Mouse (Mus musculus) heart, postnatal 10 days (tissue): Measurements from ENCODE around the gene Tfec. TPM values are rescaled to one million over a fixed set of nuclear protein-coding genes. Genes with fewer than 3 reads are reported as not detected.

Experiments used
- DNase-seq, 2 experiments: peaks; one replicate each; pipeline ENCODE4 v3.0.0; 2021
- intact Hi-C: fragments of 180-260 bp; cut with DNase I; formaldehyde crosslinking; loops from one replicate; pipeline ENCODE4 v1.15.1; 2025
- total RNA-seq, 2 experiments: library from RNA; stranded (reverse); gene quantifications; 2 replicates each; pipeline ENCODE4 v1.2.3; 2021

Tfec gene
- total RNA-seq: under 1 TPM; 0.45 to 0.79 TPM

GRCm38 (mm10) chr6:16898251-16898862 lies at the start of gene Tfec:
Gene Tfec, minus strand, starts transcription at chr6:16898441.
- DNase-seq: no peak
- intact Hi-C loops: no loop called here

GRCm38 (mm10) chr6:16947837-16948236 lies 49.6 kb upstream of the Tfec start:
- intact Hi-C loops: no loop called here

GRCm38 (mm10) chr6:16943513-16943912 lies 45.3 kb upstream of the Tfec start:
- intact Hi-C loops: no loop called here
- DNase-seq: no peak

More at GRCm38 (mm10) chr6:16947837-16948236, 49.6 kb upstream of the Tfec start:
- DNase-seq: no peak

GRCm38 (mm10) chr6:16942433-16942832 lies 44.2 kb upstream of the Tfec start:
- intact Hi-C loops: no loop called here

GRCm38 (mm10) chr6:16931059-16931458 lies 32.8 kb upstream of the Tfec start:
- intact Hi-C loops: no loop called here
- no peak for DNase-seq

More at GRCm38 (mm10) chr6:16942433-16942832, 44.2 kb upstream of the Tfec start:
- DNase-seq: no peak

GRCm38 (mm10) chr6:16920111-16920656 lies 21.9 kb upstream of the Tfec start:
- DNase-seq: no peak
- intact Hi-C loops: no loop called here

GRCm38 (mm10) chr6:16891819-16892218 lies 6.4 kb downstream of the Tfec start:
- intact Hi-C loops: no loop called here
- DNase-seq: no peak

GRCm38 (mm10) chr6:16883537-16884307 lies 14.5 kb downstream of the Tfec start:
- intact Hi-C loops: no loop called here
- no peak for DNase-seq

- no peak for DNase-seq
- intact Hi-C loops: no loop called here
Observed at GRCm38 (mm10) chr6:16874021-16874542, 24.2 kb downstream of the Tfec start.

- intact Hi-C loops: no loop called here
- no peak for DNase-seq
Observed at GRCm38 (mm10) chr6:16870067-16870466, 28.2 kb downstream of the Tfec start.

- intact Hi-C loops: no loop called here
Observed at GRCm38 (mm10) chr6:16868314-16868713, 29.9 kb downstream of the Tfec start.

GRCm38 (mm10) chr6:16862753-16863508 lies 35.3 kb downstream of the Tfec start:
- intact Hi-C loops: no loop called here
- no peak for DNase-seq

More at GRCm38 (mm10) chr6:16868314-16868713, 29.9 kb downstream of the Tfec start:
- no peak for DNase-seq

- DNase-seq: no peak
- intact Hi-C loops: no loop called here
Observed at GRCm38 (mm10) chr6:16862050-16862449, 36.2 kb downstream of the Tfec start.

GRCm38 (mm10) chr6:16855879-16856545 lies 42.2 kb downstream of the Tfec start:
- intact Hi-C loops: no loop called here
- no peak for DNase-seq

GRCm38 (mm10) chr6:16854977-16855376 lies 43.3 kb downstream of the Tfec start:
- intact Hi-C loops: no loop called here
- no peak for DNase-seq

GRCm38 (mm10) chr6:16846521-16846920 lies 51.7 kb downstream of the Tfec start:
- DNase-seq: no peak
- intact Hi-C loops: no loop called here

- intact Hi-C loops: no loop called here
- no peak for DNase-seq
Observed at GRCm38 (mm10) chr6:16835631-16836030, 62.6 kb downstream of the Tfec start.

GRCm38 (mm10) chr6:16828304-16828703 lies 69.9 kb downstream of the Tfec start:
- DNase-seq: no peak
- intact Hi-C loops: no loop called here

GRCm38 (mm10) chr6:16821985-16822384 lies 76.3 kb downstream of the Tfec start:
- DNase-seq: no peak
- intact Hi-C loops: no loop called here

- intact Hi-C loops: no loop called here
- DNase-seq: no peak
Observed at GRCm38 (mm10) chr6:16806302-16806701, 91.9 kb downstream of the Tfec start.
